Mouse (Mus musculus) lung, postnatal 14 days (tissue): ENCODE data around the gene Zfp57.
A peak's percentile ranks its signal among the peaks of the same experiment; 100 is the strongest.

ENCODE experiments used
- DNase-seq: peaks from one replicate; pipeline ENCODE4 v3.0.0; 2021

The Zfp57 gene

GRCm38 (mm10) chr17:37046312-37047112 lies 45.5 kb downstream of the Zfp57 start:
- peak; percentile 65 for DNase-seq

DNA sequence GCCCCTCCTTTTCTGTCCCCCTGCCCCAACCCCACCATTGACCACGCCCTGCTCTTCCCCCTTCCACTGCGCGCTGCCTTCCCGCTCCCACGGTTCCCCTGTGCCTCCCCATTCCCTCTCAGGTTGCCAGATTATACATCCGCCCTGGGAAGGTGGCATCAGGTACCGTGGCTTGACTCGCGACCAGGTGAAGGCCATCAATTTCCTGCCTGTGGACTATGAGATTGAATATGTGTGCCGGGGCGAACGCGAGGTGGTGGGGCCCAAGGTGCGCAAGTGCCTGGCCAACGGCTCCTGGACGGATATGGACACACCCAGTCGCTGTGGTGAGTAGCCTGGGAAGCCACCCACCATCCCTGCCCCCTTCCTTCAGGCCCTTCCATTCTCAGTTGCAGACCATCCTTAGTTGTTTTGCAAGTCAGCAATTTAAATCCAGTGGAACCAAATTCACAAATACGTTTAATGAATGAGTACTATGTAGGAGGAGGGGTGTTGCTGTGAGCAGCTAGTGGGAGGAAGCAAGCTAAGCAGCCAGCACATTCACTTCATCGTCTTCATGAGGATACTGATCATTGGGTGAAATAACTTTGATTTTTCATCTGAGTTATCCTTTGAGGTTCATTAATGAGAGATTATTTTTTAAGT lies 46.5 kb downstream of the Zfp57 start:
- DNase-seq = no peak

GRCm38 (mm10) chr17:37047981-37048380 lies 47.0 kb downstream of the Zfp57 start:
- no peak for DNase-seq

- no peak for DNase-seq
These were observed 47.4 kb downstream of the Zfp57 start for GRCm38 (mm10) chr17:37048383-37048782.

DNA sequence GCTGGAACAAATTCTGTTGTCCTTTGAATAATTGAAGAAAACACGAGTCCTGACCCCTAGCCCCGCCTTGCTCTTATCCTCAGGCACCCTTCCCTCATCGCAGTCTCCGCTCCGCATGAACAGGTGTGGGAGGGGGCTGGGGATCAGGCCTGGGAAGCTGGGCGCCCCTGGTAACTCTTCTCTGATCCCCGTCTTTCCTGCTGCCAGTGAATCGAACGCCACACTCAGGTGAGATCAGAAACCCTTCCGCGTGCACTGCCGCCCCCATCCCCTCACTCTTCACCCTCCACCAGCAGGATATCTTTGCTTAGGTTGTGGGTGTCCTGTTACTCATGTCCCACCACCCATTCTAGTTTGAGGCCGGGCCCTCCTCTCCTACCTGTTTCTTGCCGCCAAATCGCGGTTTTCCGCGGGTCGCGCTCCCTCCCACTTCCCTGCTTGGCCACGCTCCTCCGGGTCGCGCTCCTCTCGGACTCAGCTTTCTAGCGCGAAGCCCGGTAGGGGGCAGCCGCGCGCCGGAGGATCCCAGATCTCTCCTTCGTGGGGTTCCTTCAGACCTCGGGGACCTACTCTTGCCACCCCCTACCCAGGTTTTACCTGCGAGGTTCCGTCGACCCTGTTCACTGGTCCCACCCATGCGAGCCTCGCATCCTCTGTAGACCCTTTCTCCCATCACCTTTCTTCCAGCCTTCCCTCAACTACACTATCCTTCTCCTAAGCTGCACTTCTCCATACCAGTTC lies 48.8 kb downstream of the Zfp57 start:
- peak; percentile 76 for DNase-seq

- DNase-seq = peak; percentile 84
These were observed 49.4 kb downstream of the Zfp57 start for GRCm38 (mm10) chr17:37050399-37050798.

- no peak for DNase-seq
These were observed 49.9 kb downstream of the Zfp57 start for GRCm38 (mm10) chr17:37050876-37051275.

DNA sequence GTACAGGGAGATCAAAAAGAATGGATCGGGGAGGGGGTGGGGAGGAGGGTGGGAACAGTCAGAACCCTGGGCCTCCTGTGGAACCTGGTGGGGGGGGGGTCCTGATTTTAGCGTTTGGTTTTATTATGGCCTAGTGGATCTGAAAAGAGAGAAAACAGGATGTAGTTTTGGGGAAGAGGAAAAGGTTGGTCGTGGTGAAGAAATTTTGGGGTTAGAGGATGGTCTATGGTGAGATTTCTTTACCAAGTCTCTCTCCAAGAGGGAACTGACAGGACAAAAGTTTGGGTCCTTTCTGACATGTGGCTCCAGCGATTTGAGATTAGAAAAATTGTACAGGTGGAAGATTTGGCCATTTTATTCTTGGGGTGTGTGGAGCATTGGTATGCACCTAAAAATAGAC lies 50.8 kb downstream of the Zfp57 start:
- DNase-seq = no peak

DNA sequence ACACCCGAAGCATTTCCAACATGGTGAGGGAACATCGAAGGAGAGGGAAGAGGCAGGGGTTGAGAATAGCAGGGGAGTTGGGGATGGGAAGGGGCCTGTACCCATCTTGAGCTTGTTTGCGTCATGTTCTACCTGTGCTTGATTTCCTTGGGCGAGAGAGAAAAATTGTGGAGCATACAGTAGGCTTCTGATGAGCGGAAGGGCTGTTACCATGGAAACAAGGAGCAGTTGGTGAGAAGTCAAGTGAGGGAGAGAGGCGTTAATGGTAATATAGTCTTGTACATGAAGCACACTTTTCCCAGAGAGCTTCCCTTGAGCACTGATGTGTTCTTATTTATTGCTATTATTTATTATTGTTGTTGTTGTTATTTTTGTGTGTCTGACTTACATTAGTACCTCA lies 56.0 kb downstream of the Zfp57 start:
- DNase-seq = no peak
